Mouse (Mus musculus) heart, embryonic 10.5 days (tissue): Measurements from ENCODE around the gene St3gal6. TPM values are rescaled to one million over a fixed set of nuclear protein-coding genes. Genes with fewer than 3 reads are reported as not detected.
"Not testable (repeated sequence)": the region's sequence is repeated elsewhere in the genome, so short reads cannot be mapped to it uniquely, and the experiment has no call there.

ENCODE experiments used
- DNase-seq: peaks from one replicate; pipeline ENCODE4 v3.0.0-alpha.2; 2017; ENCODE audit warnings: low spot score
- H3K27ac ChIP-seq: fragments of 300-500 bp; sonication (generic); 2 replicates; pipeline ENCODE4 v1.5.1; 2016; ENCODE audit warnings: mild to moderate bottlenecking
- H3K27me3 ChIP-seq: fragments of 300-500 bp; sonication (generic); 2 replicates; pipeline ENCODE4 v1.6.1; 2016; ENCODE audit warnings: mild to moderate bottlenecking; ENCODE audit not compliant: poor library complexity, insufficient read depth, severe bottlenecking
- H3K36me3 ChIP-seq: fragments of 300-500 bp; sonication (generic); 2 replicates; pipeline ENCODE4 v1.6.1; 2016; ENCODE audit warnings: mild to moderate bottlenecking, moderate library complexity
- H3K4me1 ChIP-seq: fragments of 300-500 bp; sonication (generic); 2 replicates; pipeline ENCODE4 v1.6.1; 2016; ENCODE audit warnings: mild to moderate bottlenecking
- H3K4me3 ChIP-seq: fragments of 300-500 bp; sonication (generic); 2 replicates; pipeline ENCODE4 v1.5.1; 2016; ENCODE audit warnings: mild to moderate bottlenecking, moderate library complexity
- H3K9me3 ChIP-seq: fragments of 300-500 bp; sonication (generic); 2 replicates; pipeline ENCODE4 v1.6.1; 2016; ENCODE audit warnings: mild to moderate bottlenecking, moderate library complexity
- WGBS: fragments of 180-500 bp; shearing (Covaris S2); methylation state at CpG from one replicate; pipeline ENCODE4 v1.1.7; 2016; 5-methylcytosine and 5-hydroxymethylcytosine counted together
- polyA plus RNA-seq: library from polyadenylated mRNA; unstranded; fragments of >200 nt; fragmentation: Nextera tagmentation; extraction: Ambion mirVana; gene quantifications from 2 replicates; pipeline ENCODE4 v1.2.1, GENCODE M21; 2016

Gene St3gal6
- polyA plus RNA-seq, 1 experiment from 2014 or later = 22.0 TPM

- 84% methylated on average over 2 of the region's 2 CpGs for WGBS
- no peak overlapping the region for H3K4me3 ChIP-seq
- no peaks in the 10 kb centered on the region for H3K27me3 ChIP-seq
- peaks cover 25% of the 10 kb centered on the region for H3K4me1 ChIP-seq
- DNase-seq = peak; percentile 28
- no peaks in the 10 kb centered on the region for H3K9me3 ChIP-seq
- H3K36me3 ChIP-seq = peaks cover 80% of the 10 kb centered on the region
- 0 out of 2 replicates have a peak overlapping the region, but pooled peaks have one; percentile 85 for H3K27ac ChIP-seq
Observed at GRCm38 (mm10) chr16:58461856-58462518, 62.1 kb downstream of the St3gal6 start.

GRCm38 (mm10) chr16:58460386-58460785 lies 63.7 kb downstream of the St3gal6 start:
- Histone ChIP-seq H3K27ac (peak overlapping the region; percentile 85), H3K4me3 (no peak overlapping the region), H3K9me3 (no peaks in the 10 kb centered on the region), H3K36me3 (peaks cover 71% of the 10 kb centered on the region), H3K27me3 (no peaks in the 10 kb centered on the region), H3K4me1 (peaks cover 27% of the 10 kb centered on the region)
- WGBS = 73% methylated on average over 10 of the region's 10 CpGs
- peak; percentile 72 for DNase-seq

DNA sequence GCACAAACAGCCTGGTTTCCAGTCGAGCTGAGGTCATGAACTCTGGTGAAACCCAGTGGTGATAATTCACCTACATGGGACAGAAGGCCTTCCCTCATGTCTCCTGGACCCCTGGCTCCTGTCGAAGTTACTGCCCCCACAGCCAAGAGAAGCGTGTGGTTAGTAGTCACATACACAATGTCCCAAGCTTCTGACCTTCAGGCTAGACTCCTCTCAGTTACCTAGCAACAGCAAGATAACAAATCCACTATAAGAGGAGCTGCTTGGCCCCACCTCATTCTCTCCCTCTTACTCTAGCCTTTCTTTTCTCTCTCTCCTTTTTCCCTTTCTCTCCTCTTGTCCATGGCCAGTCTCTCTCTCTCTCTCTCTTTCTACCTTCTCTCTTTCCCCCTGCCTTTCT lies 64.1 kb downstream of the St3gal6 start:
- DNase-seq = peak; percentile 81
- not testable (repeated sequence) for H3K9me3 ChIP-seq, H3K4me3 ChIP-seq, H3K27me3 ChIP-seq
- peak overlapping the region; percentile 85 for H3K27ac ChIP-seq
- peaks cover 27% of the 10 kb centered on the region for H3K4me1 ChIP-seq
- peaks cover 67% of the 10 kb centered on the region for H3K36me3 ChIP-seq
- WGBS = 22% methylated on average over 3 of the region's 3 CpGs

- 48% methylated on average over 6 of the region's 6 CpGs for WGBS
- H3K27ac ChIP-seq = peak overlapping the region; percentile 70; the same call in 1 of the 2 replicates
Observed at GRCm38 (mm10) chr16:58456991-58457390, 67.1 kb downstream of the St3gal6 start.

DNA sequence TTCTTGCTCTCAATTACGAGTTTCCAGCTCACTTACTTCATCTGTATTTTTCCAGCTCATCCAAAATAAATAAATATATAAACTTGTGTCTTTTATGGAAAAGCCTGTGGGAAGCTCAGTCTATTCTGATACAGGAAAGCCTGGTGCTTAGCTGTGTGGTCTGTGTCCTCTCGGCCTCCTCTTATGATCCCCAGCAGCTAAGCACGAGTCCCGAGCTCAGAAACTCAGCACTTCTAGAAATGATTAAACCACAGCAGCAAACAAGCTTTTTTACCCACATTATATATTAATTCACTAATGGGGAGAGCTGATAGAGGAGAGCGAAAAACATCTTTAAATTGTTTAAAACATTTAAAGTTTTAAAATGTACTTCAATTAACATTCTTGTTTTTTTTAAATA lies 67.6 kb downstream of the St3gal6 start:
- Histone ChIP-seq H3K4me3 (no peak overlapping the region), H3K27ac (0 out of 2 replicates have a peak overlapping the region, but pooled peaks have one; percentile 36), H3K9me3 (no peaks in the 10 kb centered on the region), H3K27me3 (no peaks in the 10 kb centered on the region), H3K36me3 (peaks cover 44% of the 10 kb centered on the region), H3K4me1 (peaks cover 36% of the 10 kb centered on the region)
- DNase-seq = peak; percentile 28
- WGBS = 78% methylated on average over 5 of the region's 5 CpGs

More at GRCm38 (mm10) chr16:58456991-58457390, 67.1 kb downstream of the St3gal6 start:
- Histone ChIP-seq H3K9me3 (no peaks in the 10 kb centered on the region), H3K4me3 (no peak overlapping the region), H3K27me3 (no peaks in the 10 kb centered on the region), H3K36me3 (peaks cover 46% of the 10 kb centered on the region), H3K4me1 (peaks cover 36% of the 10 kb centered on the region)
- peak; percentile 74 for DNase-seq

DNA sequence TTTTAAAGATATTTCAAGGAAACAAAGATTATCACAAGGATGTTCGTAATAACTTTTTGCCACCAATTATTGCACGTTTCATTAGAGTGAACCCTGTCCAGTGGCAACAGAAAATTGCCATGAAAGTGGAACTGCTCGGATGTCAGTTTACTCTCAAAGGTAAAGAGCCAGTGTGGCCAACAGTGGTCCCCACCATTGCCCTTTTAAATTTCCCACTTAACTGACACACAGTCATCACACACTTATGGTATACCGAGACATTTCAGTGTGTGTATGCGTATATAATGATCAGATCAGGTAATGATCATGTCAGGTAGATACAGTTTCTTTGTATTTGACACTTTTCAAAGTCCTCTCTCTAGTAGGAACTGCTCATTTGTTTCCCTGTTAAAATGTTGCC lies 68.9 kb downstream of the St3gal6 start:
- 81% methylated on average over 5 of the region's 5 CpGs for WGBS
- Histone ChIP-seq H3K27ac (peak overlapping the region; percentile 76), H3K27me3 (no peaks in the 10 kb centered on the region), H3K4me1 (peaks cover 27% of the 10 kb centered on the region), H3K4me3 (no peak overlapping the region), H3K36me3 (peaks cover 42% of the 10 kb centered on the region), H3K9me3 (no peaks in the 10 kb centered on the region)
- DNase-seq = peak; percentile 70

DNA sequence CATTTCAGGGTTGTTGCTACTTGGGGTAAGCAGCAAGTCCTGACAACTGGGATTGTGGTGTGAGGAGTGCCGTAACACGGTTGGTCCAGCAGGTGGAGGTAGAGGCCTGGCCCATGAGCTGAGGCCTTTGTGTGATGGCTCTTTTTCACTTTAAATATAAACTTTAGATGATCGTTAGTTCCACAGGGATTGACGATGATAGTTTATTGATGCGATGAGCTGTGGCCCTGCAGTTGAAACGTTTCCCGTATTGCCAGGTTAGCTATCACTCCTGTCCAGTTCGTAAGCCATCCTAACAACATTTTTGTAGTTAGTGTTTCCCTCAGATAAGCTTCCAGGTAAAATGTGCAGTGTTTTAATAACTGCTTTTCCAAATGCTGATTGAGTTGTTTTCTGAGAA lies 69.4 kb downstream of the St3gal6 start:
- no peak overlapping the region for H3K4me3 ChIP-seq
- peaks cover 44% of the 10 kb centered on the region for H3K36me3 ChIP-seq
- peak; percentile 81 for DNase-seq
- no peaks in the 10 kb centered on the region for H3K9me3 ChIP-seq
- peak overlapping the region; percentile 76 for H3K27ac ChIP-seq
- H3K27me3 ChIP-seq = no peaks in the 10 kb centered on the region
- H3K4me1 ChIP-seq = peaks cover 22% of the 10 kb centered on the region
- WGBS = 71% methylated on average over 8 of the region's 8 CpGs

GRCm38 (mm10) chr16:58453820-58454219 lies 70.2 kb downstream of the St3gal6 start:
- DNase-seq = peak; percentile 70
- Histone ChIP-seq H3K36me3 (peaks cover 42% of the 10 kb centered on the region), H3K27ac (peak overlapping the region; percentile 76), H3K4me1 (peaks cover 18% of the 10 kb centered on the region), H3K27me3 (no peaks in the 10 kb centered on the region), H3K4me3 (no peak overlapping the region), H3K9me3 (no peaks in the 10 kb centered on the region)

- Histone ChIP-seq H3K27ac (peak overlapping the region; percentile 76; the same call in 1 of the 2 replicates), H3K4me1 (peaks cover 14% of the 10 kb centered on the region), H3K4me3 (no peak overlapping the region), H3K27me3 (no peaks in the 10 kb centered on the region), H3K9me3 (no peaks in the 10 kb centered on the region), H3K36me3 (peaks cover 37% of the 10 kb centered on the region; the same call in 1 of the 2 replicates)
- WGBS = 37% methylated on average over 3 of the region's 3 CpGs
- peak; percentile 88 for DNase-seq
Observed at GRCm38 (mm10) chr16:58453138-58453537, 70.9 kb downstream of the St3gal6 start.

DNA sequence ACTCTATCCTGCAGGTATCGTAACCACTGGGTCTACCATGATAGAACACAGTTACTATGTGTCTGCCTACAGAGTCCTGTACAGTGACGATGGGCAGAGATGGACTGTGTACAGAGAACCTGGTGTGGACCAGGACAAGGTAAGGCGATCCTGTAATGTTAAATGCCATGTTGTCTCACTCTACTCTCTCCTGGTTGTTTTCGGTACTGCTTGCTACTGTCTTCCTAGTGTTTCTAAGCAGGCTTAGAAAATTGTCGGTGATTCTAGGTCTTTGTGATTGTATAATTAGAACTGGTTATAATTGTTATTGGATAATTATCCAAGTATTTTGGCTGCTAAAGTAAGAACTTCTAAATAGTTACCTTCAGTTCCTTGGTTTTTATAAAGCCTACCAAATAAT lies 72.4 kb downstream of the St3gal6 start:
- Histone ChIP-seq H3K27ac (0 out of 2 replicates have a peak overlapping the region, but pooled peaks have one; percentile 7), H3K4me3 (no peak overlapping the region), H3K27me3 (no peaks in the 10 kb centered on the region), H3K4me1 (peaks cover 8% of the 10 kb centered on the region; the same call in 1 of the 2 replicates), H3K9me3 (no peaks in the 10 kb centered on the region), H3K36me3 (peaks cover 33% of the 10 kb centered on the region; the same call in 1 of the 2 replicates)
- 95% methylated on average over 5 of the region's 5 CpGs for WGBS
- DNase-seq = no peak

DNA sequence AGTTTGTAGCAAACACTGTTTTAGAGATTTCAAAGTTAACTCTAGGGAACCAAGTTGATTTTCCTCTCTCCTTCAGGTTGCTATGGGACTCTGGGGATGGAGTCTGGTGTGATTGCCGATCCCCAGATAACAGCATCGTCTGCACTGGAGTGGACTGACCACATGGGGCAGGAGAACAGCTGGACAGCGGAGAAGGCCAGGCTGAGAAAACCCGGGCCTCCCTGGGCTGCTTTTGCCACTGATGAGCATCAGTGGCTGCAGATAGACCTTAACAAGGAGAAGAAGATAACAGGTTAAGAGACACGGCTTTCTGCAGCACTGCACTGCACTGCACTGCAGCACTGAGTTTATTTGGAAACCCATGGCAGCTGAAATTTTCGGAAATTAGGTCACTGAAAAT lies 73.4 kb downstream of the St3gal6 start:
- no peak overlapping the region for H3K4me3 ChIP-seq
- H3K9me3 ChIP-seq = no peaks in the 10 kb centered on the region
- H3K27me3 ChIP-seq = no peaks in the 10 kb centered on the region
- 51% methylated on average over 6 of the region's 6 CpGs for WGBS
- peaks cover 8% of the 10 kb centered on the region; the same call in 1 of the 2 replicates for H3K4me1 ChIP-seq
- H3K36me3 ChIP-seq = peaks cover 30% of the 10 kb centered on the region; the same call in 1 of the 2 replicates
- no peak overlapping the region for H3K27ac ChIP-seq
- DNase-seq = peak; percentile 63

DNA sequence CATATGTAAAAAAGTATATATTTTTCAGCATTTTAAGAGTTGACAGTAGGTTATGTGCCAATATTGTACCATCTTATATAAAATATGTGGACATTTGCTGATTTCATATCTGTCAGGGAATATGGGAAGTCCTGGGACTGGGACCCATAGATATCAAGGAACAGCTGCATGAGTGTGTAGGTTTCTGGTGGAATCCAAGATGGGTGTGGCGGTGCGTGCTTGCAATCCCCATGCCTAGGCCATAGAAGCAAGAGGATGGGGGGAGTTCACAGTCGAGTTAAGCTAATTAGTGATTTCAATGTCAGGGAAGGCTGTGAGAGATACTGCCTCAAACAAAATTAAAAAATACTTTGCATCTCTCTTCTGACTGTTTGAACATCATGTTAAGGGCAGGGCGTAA lies 75.0 kb downstream of the St3gal6 start:
- no peaks in the 10 kb centered on the region for H3K27me3 ChIP-seq
- no peaks in the 10 kb centered on the region for H3K9me3 ChIP-seq
- no peak for DNase-seq
- no peak overlapping the region for H3K4me3 ChIP-seq
- no peak overlapping the region for H3K27ac ChIP-seq
- H3K36me3 ChIP-seq = peaks cover 29% of the 10 kb centered on the region; the same call in 1 of the 2 replicates
- WGBS = 82% methylated on average over 4 of the region's 4 CpGs
- peaks cover 8% of the 10 kb centered on the region; the same call in 1 of the 2 replicates for H3K4me1 ChIP-seq
